Mouse (Mus musculus) stomach, embryonic 16.5 days (tissue): Measurements from ENCODE around the gene Susd4. TPM values are rescaled to one million over a fixed set of nuclear protein-coding genes. Genes with fewer than 3 reads are reported as not detected.

Experiments used
- ATAC-seq: fragments of 200-750 bp; cut with Nextera tagmentation; 2 replicates; pipeline ENCODE4 v1.8.0; 2017; ENCODE audit warnings: moderate number of reproducible peaks, moderate TSS enrichment; ENCODE audit not compliant: insufficient read depth, low FRiP score
- H3K27ac ChIP-seq: fragments of 300-500 bp; sonication (generic); 2 replicates; pipeline ENCODE4 v1.5.1; 2014; ENCODE audit warnings: low read length
- H3K27me3 ChIP-seq: fragments of 300-500 bp; sonication (generic); 2 replicates; pipeline ENCODE4 v1.6.1; 2014; ENCODE audit warnings: low read length, control low read depth, mixed read lengths; ENCODE audit not compliant: control insufficient read depth, insufficient read depth
- H3K36me3 ChIP-seq: fragments of 300-500 bp; sonication (generic); 2 replicates; pipeline ENCODE4 v1.6.1; 2014; ENCODE audit warnings: low read length; ENCODE audit not compliant: control insufficient read depth, insufficient read depth
- H3K4me1 ChIP-seq: fragments of 300-500 bp; sonication (generic); 2 replicates; pipeline ENCODE4 v1.6.1; 2014; ENCODE audit warnings: low read length, control low read depth, mixed read lengths; ENCODE audit not compliant: control insufficient read depth, insufficient read depth
- H3K4me2 ChIP-seq: fragments of 300-500 bp; sonication (generic); 2 replicates; pipeline ENCODE4 v1.6.1; 2014; ENCODE audit warnings: low read depth, low read length, mixed read lengths
- H3K4me3 ChIP-seq: fragments of 300-500 bp; sonication (generic); replicated peaks from 2 replicates; pipeline ENCODE4 v1.5.1; 2014; ENCODE audit warnings: mild to moderate bottlenecking, low read length
- H3K9ac ChIP-seq: fragments of 300-500 bp; sonication (generic); 2 replicates; pipeline ENCODE4 v1.6.1; 2014; ENCODE audit warnings: low read length
- H3K9me3 ChIP-seq: fragments of 300-500 bp; sonication (generic); replicated peaks from 2 replicates; pipeline ENCODE4 v1.6.1; 2016; ENCODE audit warnings: low read length, control low read depth; ENCODE audit not compliant: control insufficient read depth
- WGBS: fragments of 180-500 bp; shearing (Covaris S2); extraction: QIAGEN DNeasy Blood & Tissue Kit; methylation state at CpG from one replicate; pipeline ENCODE4 v1.1.7; 2014; 5-methylcytosine and 5-hydroxymethylcytosine counted together
- polyA plus RNA-seq: library from polyadenylated mRNA; unstranded; fragments of >200 nt; fragmentation: Nextera tagmentation; extraction: Ambion mirVana; gene quantifications from 2 replicates; pipeline ENCODE4 v1.2.1, GENCODE M21; 2015

The Susd4 gene
- polyA plus RNA-seq, 1 experiment from 2014 or later = 15.2 TPM

DNA sequence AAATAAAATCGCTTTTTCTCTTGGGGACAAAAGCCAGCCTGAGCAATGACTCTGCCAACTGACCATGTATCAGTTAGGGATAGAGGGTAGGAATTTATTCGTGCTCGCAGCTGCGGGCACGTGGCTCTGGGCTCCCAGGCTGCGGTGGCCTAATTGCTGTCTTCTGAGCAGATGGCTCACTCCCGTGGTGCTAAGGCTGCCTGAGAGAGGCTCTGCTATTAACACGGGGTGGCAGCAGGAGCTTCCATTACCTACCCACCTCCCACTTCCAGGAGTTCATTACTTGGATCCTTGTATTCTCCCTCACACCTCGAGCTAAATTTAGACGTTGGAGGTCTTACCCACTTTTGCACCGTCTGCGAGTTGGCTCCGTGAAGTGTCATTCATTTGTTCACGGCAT lies 33.4 kb downstream of the Susd4 start:
- Histone ChIP-seq H3K4me1 (peaks cover 12% of the 10 kb centered on the region; the same call in 1 of the 2 replicates), H3K36me3 (no peaks in the 10 kb centered on the region), H3K27ac (no peak overlapping the region), H3K4me2 (no peak overlapping the region), H3K9me3 (no peaks in the 10 kb centered on the region), H3K4me3 (no peak overlapping the region), H3K27me3 (no peaks in the 10 kb centered on the region), H3K9ac (no peak overlapping the region)
- 70% methylated on average over 14 of the region's 14 CpGs for WGBS
- no peak for ATAC-seq

DNA sequence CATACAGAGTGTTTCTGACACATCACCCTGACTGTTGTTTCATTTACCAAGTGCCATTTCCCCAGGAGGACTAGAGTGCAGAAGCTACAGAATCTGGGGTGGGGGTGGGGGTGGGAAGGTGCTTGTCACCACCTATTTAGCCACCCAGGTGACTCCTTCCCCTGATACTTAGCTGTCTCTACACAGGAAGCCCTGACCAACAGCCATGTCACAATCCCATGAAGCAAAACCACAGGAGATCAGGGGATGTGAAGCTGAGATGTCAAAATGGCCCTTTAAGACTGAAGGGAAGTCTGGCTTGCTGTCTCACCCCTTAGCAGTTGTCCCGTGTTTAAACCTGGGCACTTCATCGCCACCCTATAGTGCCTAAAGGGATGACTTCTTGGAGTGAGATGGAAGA lies 37.9 kb downstream of the Susd4 start:
- no peak overlapping the region for H3K27ac ChIP-seq

DNA sequence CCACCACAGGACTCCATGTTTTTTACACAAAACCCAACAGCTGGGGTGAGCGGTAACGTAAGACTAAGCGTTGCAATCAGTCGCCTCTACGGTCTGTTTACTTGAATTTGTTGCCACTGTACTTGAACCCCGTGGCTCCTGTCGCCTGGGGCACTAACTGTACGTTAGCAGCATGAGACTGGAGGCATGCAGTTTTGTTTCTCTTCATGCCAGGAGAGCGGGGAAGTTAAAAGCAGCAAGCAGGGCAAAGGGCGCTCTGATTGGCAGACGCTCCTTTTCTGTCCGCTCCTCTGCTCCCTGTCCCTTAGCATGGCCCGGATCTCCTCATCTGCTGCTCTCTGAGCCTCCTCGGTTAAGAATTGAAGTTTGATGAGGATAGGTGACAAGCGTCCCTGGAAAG lies 39.2 kb downstream of the Susd4 start:
- no peaks in the 10 kb centered on the region for H3K27me3 ChIP-seq
- no peak for ATAC-seq
- no peak overlapping the region for H3K4me2 ChIP-seq
- no peaks in the 10 kb centered on the region for H3K4me1 ChIP-seq
- 65% methylated on average over 15 of the region's 15 CpGs for WGBS
- no peak overlapping the region for H3K4me3 ChIP-seq
- H3K9ac ChIP-seq = no peak overlapping the region
- no peaks in the 10 kb centered on the region for H3K36me3 ChIP-seq
- no peaks in the 10 kb centered on the region for H3K9me3 ChIP-seq
- no peak overlapping the region for H3K27ac ChIP-seq

More for the DNA sequence above, 37.9 kb downstream of the Susd4 start:
- Histone ChIP-seq H3K4me2 (no peak overlapping the region), H3K9ac (no peak overlapping the region), H3K4me3 (no peak overlapping the region), H3K36me3 (no peaks in the 10 kb centered on the region), H3K9me3 (no peaks in the 10 kb centered on the region), H3K27me3 (no peaks in the 10 kb centered on the region), H3K4me1 (no peaks in the 10 kb centered on the region)
- WGBS = 80% methylated on average over 2 of the region's 2 CpGs
- ATAC-seq = no peak

DNA sequence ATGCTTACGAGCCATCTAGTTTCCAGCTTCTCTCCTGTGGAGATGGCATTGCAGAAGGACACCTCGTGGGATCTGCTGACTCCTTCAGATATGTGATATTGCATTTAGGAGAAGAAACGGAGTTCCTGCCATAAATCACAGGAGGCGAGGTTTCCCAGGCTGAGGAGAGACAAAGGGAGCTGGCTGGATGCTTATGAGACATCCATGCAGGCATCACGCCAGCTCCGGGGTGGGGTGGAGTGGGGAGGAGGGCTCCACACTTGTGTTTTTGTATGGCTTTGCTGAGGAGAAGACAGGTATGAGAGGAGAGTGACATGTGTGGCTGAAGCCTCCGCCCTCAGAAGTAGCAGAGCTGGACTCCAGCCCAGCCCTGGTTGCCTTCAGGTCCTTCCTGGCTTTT lies 50.3 kb downstream of the Susd4 start:
- Histone ChIP-seq H3K27me3 (no peaks in the 10 kb centered on the region), H3K9ac (no peak overlapping the region), H3K4me2 (no peak overlapping the region), H3K4me3 (no peak overlapping the region), H3K27ac (no peak overlapping the region), H3K9me3 (peaks cover 5% of the 10 kb centered on the region; the same call in 1 of the 2 replicates), H3K4me1 (peaks cover 5% of the 10 kb centered on the region; the same call in 1 of the 2 replicates), H3K36me3 (no peaks in the 10 kb centered on the region)
- WGBS = 52% methylated on average over 7 of the region's 7 CpGs
- no peak for ATAC-seq

DNA sequence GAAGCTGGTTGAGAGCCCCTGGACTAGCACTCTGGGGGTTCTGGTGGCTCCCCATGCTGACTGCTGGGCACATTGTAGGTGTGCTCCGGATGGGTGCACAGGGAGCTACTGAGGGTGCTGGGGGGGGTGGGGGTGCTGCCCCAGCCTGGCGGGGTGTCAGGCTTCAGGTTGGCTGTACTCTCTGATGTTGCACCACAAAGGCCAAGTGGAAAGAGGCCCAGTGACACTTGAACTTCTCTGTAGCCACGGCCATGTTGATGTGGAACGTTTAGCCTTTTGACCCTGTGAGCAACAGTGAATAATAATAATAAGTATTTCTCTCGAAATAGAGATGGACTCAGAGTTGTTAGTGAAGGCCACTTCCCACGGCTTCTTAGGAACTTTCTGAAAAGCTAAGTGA lies 50.9 kb downstream of the Susd4 start:
- H3K36me3 ChIP-seq = no peaks in the 10 kb centered on the region
- H3K4me3 ChIP-seq = no peak overlapping the region
- no peak for ATAC-seq
- H3K27me3 ChIP-seq = no peaks in the 10 kb centered on the region
- peaks cover 5% of the 10 kb centered on the region; the same call in 1 of the 2 replicates for H3K9me3 ChIP-seq
- 84% methylated on average over 6 of the region's 6 CpGs for WGBS
- H3K27ac ChIP-seq = no peak overlapping the region
- H3K4me2 ChIP-seq = no peak overlapping the region
- no peak overlapping the region for H3K9ac ChIP-seq
- H3K4me1 ChIP-seq = peaks cover 5% of the 10 kb centered on the region; the same call in 1 of the 2 replicates

DNA sequence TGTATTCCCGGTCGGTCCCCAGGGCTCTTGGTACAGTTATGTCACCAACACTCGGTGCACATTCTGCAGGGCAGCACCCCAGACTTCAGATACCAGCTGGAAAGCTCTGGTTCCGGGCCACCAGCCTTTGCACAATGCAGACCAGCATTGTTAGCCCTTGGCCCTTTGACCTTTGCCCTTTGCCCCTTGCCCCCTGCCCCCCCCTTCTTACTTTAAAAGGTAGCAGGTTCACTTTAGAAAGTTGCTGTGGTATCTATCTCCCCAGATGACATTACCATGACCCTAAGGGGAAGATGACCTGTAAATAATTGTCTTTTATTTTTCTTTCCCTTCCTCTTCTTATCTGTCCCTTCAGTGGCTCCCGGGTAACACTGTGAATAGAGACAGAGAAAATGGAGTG lies 53.4 kb downstream of the Susd4 start:
- no peak overlapping the region for H3K27ac ChIP-seq
- H3K36me3 ChIP-seq = no peaks in the 10 kb centered on the region
- no peaks in the 10 kb centered on the region for H3K27me3 ChIP-seq
- 70% methylated on average over 5 of the region's 5 CpGs for WGBS
- no peak overlapping the region for H3K4me3 ChIP-seq
- H3K4me2 ChIP-seq = no peak overlapping the region
- ATAC-seq = no peak
- H3K9ac ChIP-seq = no peak overlapping the region
- peaks cover 5% of the 10 kb centered on the region; the same call in 1 of the 2 replicates for H3K4me1 ChIP-seq
- H3K9me3 ChIP-seq = peaks cover 2% of the 10 kb centered on the region; the same call in 1 of the 2 replicates

DNA sequence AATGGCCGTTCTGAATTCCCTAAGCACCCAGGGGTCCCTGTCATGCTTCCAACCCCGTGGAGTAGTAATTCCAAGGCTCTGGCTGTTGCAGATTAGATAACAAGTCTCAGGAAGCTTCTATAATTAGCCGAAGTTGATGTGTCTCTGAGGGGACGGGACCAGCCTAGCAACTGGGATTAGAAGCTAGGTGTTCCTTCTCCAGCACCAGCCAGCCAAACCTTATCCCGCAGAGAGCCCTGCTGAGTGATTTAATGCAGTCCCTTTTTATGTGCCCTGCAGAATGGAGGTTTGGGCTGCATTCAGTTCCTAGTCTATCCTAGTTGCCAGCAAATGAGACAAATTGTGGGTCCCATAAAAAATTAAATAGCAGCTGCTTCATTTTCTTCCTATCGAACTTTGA lies 54.0 kb downstream of the Susd4 start:
- Histone ChIP-seq H3K27ac (no peak overlapping the region), H3K4me1 (peaks cover 5% of the 10 kb centered on the region; the same call in 1 of the 2 replicates), H3K4me2 (no peak overlapping the region), H3K36me3 (no peaks in the 10 kb centered on the region), H3K9ac (no peak overlapping the region), H3K4me3 (no peak overlapping the region), H3K9me3 (no peaks in the 10 kb centered on the region), H3K27me3 (no peaks in the 10 kb centered on the region)
- no peak for ATAC-seq
- WGBS = 31% methylated on average over 6 of the region's 6 CpGs

DNA sequence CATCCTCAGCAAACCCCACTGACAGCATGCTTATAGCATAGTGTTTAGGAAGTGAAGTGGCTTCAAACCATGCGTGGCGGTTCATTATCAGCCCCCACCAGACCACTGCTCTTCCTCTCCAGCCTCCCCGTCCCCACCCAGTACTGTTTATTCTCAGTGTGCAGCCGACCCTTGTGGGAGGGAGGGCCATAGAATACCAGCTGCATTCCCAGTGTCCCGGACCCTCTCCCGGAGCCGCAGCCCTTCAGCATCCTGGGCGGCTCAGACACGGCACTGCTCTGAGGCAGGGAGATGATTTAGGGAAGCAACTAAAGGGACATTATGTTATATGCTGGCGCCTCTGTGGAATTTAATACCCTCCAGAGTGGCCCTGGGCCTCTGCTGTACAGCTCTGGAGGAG lies 55.3 kb downstream of the Susd4 start:
- H3K36me3 ChIP-seq = no peaks in the 10 kb centered on the region
- no peak overlapping the region for H3K4me3 ChIP-seq
- H3K4me2 ChIP-seq = no peak overlapping the region
- no peak overlapping the region for H3K9ac ChIP-seq
- peaks cover 2% of the 10 kb centered on the region; the same call in 1 of the 2 replicates for H3K4me1 ChIP-seq
- no peaks in the 10 kb centered on the region for H3K27me3 ChIP-seq
- ATAC-seq = no peak
- 19% methylated on average over 10 of the region's 10 CpGs for WGBS
- no peaks in the 10 kb centered on the region for H3K9me3 ChIP-seq
- no peak overlapping the region for H3K27ac ChIP-seq

DNA sequence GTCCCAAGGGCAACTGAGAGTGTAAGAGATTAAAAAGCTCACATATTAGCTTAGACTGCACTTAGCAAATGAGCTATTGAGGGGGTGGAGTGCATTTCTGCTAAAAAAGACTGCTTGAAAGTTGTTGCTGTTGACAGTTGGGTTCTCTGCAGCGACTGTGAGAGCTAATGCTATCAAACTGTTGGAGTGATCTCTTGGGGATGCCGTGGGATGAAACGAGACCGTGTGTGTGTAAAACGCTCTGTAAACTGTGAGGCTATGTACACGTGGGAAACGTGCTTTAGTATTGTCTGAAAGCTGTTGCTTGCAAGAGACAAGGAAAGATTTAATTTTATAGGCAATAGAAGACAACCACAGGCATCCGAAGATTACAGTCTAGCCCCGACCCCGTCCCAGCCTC lies 59.1 kb downstream of the Susd4 start:
- H3K27ac ChIP-seq = no peak overlapping the region
- no peaks in the 10 kb centered on the region for H3K36me3 ChIP-seq
- H3K4me3 ChIP-seq = no peak overlapping the region
- H3K4me1 ChIP-seq = peaks cover 13% of the 10 kb centered on the region
- H3K9ac ChIP-seq = no peak overlapping the region
- no peaks in the 10 kb centered on the region for H3K9me3 ChIP-seq
- ATAC-seq = no peak
- H3K4me2 ChIP-seq = no peak overlapping the region
- 78% methylated on average over 10 of the region's 10 CpGs for WGBS
- H3K27me3 ChIP-seq = no peaks in the 10 kb centered on the region
